Mouse (Mus musculus): ENCODE results near the gene Ak5.

Gene Ak5

GRCm38 (mm10) chr3:152561708-152562107 lies 106.5 kb downstream of the Ak5 start:
- no peak for DNase-seq

GRCm38 (mm10) chr3:152559295-152559694 lies 108.9 kb downstream of the Ak5 start:
- no peak for DNase-seq

DNA sequence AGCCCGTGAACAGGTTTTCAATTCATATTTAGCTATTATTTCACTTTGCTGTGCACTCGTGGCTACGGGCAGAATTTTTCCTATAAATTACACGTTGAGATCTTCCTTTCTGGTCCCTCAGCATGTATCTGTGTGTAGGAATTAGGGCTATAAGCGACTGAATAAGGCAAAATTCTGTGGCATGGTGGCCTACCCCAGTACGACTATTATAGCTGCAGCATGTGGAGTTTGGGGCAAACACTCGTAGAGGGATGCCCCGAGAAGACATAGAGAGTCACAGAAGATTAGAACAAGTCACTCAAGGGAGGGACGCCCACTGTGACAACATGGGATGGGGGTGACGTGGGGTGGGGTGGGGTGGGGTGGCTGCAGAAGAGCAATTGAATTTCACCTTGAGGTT lies 110.1 kb downstream of the Ak5 start:
- DNase-seq, result no peak

- DNase-seq, result no peak
Observed at GRCm38 (mm10) chr3:152557659-152558058, 110.5 kb downstream of the Ak5 start.

- DNase-seq, result no peak
Observed at GRCm38 (mm10) chr3:152556919-152557318, 111.2 kb downstream of the Ak5 start.

- no peak for DNase-seq
Observed at GRCm38 (mm10) chr3:152556435-152556834, 111.7 kb downstream of the Ak5 start.

DNA sequence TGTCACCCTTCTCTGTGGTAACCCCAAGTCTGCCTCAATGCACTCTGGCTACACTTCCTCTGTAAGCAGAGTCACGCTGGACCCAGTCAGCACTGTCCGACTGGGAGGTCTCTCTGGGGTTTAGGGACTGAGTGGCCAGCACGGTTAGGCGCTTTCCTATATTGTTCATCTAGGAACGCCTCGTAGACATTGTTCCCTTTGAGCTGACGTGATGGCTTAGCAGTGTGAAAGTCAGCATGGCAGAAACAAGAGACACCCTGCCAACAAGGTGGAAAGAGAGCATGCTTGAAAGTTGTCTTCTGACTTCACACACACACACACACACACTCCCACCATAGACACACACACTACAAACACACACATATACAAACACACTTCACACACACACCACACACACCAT lies 112.9 kb downstream of the Ak5 start:
- DNase-seq, result no peak

- DNase-seq, result no peak
Observed at GRCm38 (mm10) chr3:152554366-152554765, 113.8 kb downstream of the Ak5 start.

DNA sequence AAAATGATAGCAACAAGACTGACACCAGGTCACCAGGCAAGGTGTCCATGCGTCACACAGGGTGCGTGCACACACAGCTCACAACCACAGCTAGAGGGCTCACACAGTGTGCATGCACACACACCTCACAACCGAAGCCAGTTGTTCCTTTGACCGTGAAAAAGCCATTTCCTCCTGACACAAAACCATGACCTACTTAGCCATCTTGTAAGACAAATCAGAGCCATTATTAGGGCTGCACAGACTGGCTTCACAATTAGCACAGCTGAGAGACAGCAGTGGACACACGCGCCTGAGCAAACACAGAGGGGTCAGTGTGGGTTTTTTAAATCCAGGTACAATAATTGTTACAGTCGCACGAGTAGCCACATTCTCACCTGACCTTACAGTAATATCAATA lies 115.5 kb downstream of the Ak5 start:
- no peak for DNase-seq

DNA sequence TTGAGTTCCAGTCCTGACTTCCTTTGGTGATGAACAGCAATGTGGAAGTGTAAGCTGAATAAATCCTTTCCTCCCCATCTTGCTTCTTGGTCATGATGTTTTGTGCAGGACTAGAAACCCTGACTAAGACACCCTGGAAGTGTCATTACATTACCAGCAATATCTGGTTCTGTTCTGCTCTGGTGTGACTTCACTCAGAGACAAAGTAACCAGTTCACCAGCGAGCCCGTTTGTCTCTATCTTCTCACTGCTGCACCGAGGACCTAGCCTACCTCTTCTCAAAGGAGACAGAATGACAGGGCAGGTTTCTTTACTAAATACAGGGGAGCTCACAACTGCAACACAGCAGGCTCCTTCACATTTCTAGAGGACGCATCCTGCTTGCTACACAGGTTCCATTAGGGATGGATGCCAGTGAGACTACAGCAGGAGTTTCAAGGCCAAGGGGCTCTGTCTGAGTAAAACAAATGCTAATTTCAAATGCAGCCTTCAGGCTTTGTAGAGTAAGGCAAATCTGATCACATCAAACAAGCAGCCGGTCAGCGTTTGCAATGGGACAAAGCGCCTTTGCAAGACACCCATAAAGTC lies 117.5 kb downstream of the Ak5 start:
- no peak for DNase-seq

- no peak for DNase-seq
Observed at GRCm38 (mm10) chr3:152550031-152550430, 118.1 kb downstream of the Ak5 start.

- DNase-seq, result no peak
Observed at GRCm38 (mm10) chr3:152544921-152545320, 123.2 kb downstream of the Ak5 start.

DNA sequence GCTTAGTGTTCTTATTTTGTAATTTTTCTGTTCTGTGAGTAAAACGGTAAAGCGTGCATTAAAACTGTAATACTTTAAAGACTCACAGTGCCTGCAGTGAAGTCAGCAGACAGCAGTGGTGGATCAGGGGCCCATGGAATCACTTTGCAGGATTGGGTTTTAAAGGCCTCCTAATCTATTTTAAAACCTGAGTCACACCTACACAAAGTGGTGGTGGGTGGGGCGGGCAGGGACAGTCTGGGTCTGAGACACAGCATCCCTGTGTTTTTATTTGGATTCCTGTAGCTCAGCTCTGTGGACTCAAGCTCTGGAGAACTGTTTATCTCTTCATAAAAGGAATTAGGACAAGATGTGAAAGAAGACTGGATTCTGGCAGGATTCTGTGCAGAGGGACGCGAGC lies 125.9 kb downstream of the Ak5 start:
- DNase-seq, result no peak

GRCm38 (mm10) chr3:152530344-152530743 lies 137.8 kb downstream of the Ak5 start:
- no peak for DNase-seq

DNA sequence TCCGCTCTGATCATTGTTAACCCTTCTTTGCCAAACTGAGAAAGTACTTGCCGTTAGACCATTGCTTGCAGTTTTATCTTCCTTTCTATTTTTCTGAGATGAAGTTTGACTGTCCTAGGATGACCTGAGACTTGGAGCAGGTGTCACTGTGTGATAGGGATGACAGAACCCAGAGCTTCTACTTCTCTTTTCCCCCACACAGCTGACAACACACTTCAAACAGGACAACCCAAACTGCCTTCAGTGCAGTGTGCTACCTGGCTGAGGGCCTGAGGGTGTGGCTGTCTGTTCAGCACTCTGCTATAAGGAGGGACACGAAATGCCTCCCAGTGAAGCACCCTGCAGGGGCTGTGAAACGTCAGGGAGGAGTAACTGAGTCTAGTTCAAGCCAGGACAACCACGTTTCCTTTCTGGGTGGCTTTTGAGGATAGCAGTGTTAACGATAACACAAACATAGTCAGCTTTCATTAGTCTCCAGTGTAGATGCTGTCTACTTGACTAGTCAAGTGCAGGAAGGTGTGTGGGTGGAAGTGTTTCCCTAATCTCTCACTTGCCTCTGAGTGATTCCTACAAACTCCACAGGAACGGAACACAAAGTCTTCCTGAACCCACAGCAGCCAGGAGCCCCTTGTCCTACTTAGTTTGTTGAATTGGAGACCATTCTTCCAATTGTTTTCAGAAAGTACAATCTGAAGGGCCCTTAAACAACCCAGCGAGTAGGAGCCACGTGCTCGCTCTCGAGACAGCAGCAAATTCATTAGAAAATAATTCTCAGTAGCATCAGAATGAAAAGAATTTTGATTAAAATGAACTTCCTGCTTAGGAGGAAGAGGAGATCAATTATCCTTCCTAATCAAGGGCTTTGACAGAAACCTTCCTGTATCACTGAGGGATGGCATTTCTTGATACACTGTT lies 138.8 kb downstream of the Ak5 start:
- DNase-seq, result no peak

DNA sequence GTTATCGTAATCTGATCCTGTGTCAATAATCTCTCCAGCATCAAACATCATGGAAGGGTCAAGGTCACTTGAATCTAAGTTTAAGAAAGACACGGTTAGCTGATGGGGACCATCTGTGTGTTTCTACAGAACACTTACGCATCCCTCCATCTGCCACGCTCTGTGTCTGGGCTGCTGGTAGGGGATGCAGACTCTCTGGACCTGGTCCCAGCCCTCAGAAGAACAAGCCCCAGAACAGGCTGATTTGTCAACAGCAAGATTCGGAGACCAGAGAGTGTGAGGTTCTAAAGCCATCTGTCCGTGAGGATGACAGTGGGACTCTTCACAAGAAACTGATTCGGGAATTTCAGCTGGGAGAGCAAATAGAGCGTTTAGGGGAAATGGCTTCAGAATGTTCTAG lies 141.4 kb downstream of the Ak5 start:
- no peak for DNase-seq

- no peak for DNase-seq
Observed at GRCm38 (mm10) chr3:152523315-152523638, 144.9 kb downstream of the Ak5 start.

- DNase-seq, result no peak
Observed at GRCm38 (mm10) chr3:152522634-152523314, 145.4 kb downstream of the Ak5 start.

GRCm38 (mm10) chr3:152521054-152521453 lies 147.1 kb downstream of the Ak5 start:
- no peak for DNase-seq

DNA sequence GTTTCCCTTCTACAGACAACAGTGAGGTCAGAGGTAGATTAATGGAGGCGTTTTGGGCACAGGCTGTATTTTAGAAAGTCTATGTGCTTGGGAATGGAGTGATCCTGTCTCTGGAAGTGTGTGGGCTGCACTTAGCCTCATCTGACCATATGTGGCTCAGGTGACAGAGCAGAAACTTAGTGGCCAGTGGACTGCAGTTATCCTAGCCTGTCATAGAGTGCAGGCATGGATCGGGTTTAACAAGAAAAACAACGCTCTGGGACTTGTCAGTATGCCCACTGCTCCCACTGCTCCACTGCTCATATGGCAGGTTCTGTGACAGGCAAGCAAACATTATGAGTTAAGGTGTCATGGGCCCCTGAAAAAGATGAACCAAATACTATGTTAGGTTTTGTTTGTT lies 148.1 kb downstream of the Ak5 start:
- no peak for DNase-seq

GRCm38 (mm10) chr3:152519556-152519955 lies 148.6 kb downstream of the Ak5 start:
- no peak for DNase-seq

DNA sequence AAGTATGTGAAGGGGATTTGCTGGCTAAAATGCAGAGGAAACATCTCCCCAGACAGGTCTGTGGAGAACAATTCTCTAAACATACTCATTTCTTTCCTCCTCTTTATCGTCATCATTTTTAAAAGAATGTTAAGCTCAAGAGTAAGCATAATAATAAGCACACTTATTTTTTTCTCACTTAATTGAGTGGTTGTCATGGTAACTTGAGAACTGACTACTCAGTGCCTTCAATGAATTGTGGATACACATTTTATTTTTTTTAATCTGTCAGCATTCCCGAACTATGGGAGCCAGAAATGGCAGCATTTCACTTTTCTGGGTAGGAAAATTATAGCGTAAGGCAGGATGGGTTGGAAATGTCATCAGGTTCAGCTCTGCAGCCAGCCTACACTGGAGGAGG lies 151.6 kb downstream of the Ak5 start:
- no peak for DNase-seq

GRCm38 (mm10) chr3:152515959-152516358 lies 152.2 kb downstream of the Ak5 start:
- no peak for DNase-seq

GRCm38 (mm10) chr3:152512517-152512916 lies 155.6 kb downstream of the Ak5 start:
- DNase-seq, result no peak

All from kidney, adult 11 months (tissue).